Mouse (Mus musculus): ENCODE measurements at regions not wholly inside any gene's neighbourhood (a gene's known extent, or its start where the extent isn't known, plus 50 kb on each side); places are given as distances from the start of the nearest gene placed in this dataset.

GRCm38 (mm10) chrX:11437151-11437944 lies 109.7 kb downstream of the H2al1j start:
- no peaks in the 10 kb centered on the region for H3K9me3 ChIP-seq
- H3K9ac ChIP-seq (replicated peaks) = no peak overlapping the region
- H3K4me1 ChIP-seq = peaks cover 21% of the 10 kb centered on the region; the same call in 1 of the 2 replicates
- no peak overlapping the region for H3K4me3 ChIP-seq
- no peak overlapping the region for H3K4me2 ChIP-seq (replicated peaks)
- 51% methylated on average over 12 of the region's 12 CpGs for WGBS
- peak overlapping the region; percentile 52 for H3K27ac ChIP-seq (replicated peaks)
- peak; percentile 28; the same call in 1 of the 2 replicates for ATAC-seq (ENCODE audit: low FRiP score, low read depth)
- H3K36me3 ChIP-seq = no peaks in the 10 kb centered on the region
- H3K27me3 ChIP-seq = peaks cover 17% of the 10 kb centered on the region

- no peaks in the 10 kb centered on the region for H3K4me1 ChIP-seq
- H3K36me3 ChIP-seq = no peaks in the 10 kb centered on the region
- H3K27me3 ChIP-seq = peaks cover 26% of the 10 kb centered on the region; the same call in 1 of the 2 replicates
- WGBS = 56% methylated on average over 7 of the region's 7 CpGs
- H3K27ac ChIP-seq (replicated peaks) = no peak overlapping the region
- H3K4me3 ChIP-seq = no peak overlapping the region
- no peak overlapping the region for H3K9ac ChIP-seq (replicated peaks)
- H3K4me2 ChIP-seq (replicated peaks) = no peak overlapping the region
- ATAC-seq (ENCODE audit: low FRiP score, low read depth) = no peak
- no peaks in the 10 kb centered on the region for H3K9me3 ChIP-seq
Observed at GRCm38 (mm10) chrX:11443543-11443942, 115.9 kb downstream of the H2al1j start.

GRCm38 (mm10) chrX:11444261-11444725 lies 116.7 kb downstream of the H2al1j start:
- Histone ChIP-seq H3K4me1 (no peaks in the 10 kb centered on the region), H3K4me3 (no peak overlapping the region), H3K36me3 (no peaks in the 10 kb centered on the region), H3K9me3 (no peaks in the 10 kb centered on the region), H3K4me2 (replicated peaks) (no peak overlapping the region), H3K27me3 (peaks cover 26% of the 10 kb centered on the region; the same call in 1 of the 2 replicates), H3K9ac (replicated peaks) (no peak overlapping the region), H3K27ac (replicated peaks) (no peak overlapping the region)
- WGBS = 75% methylated on average over 10 of the region's 10 CpGs
- no peak for ATAC-seq (ENCODE audit: low FRiP score, low read depth)

GRCm38 (mm10) chrX:11448711-11449110 lies 121.1 kb downstream of the H2al1j start:
- H3K9ac ChIP-seq (replicated peaks) = no peak overlapping the region
- 85% methylated on average over 4 of the region's 4 CpGs for WGBS
- H3K9me3 ChIP-seq = no peaks in the 10 kb centered on the region
- no peaks in the 10 kb centered on the region for H3K36me3 ChIP-seq
- H3K4me1 ChIP-seq = no peaks in the 10 kb centered on the region
- H3K27me3 ChIP-seq = peaks cover 22% of the 10 kb centered on the region; the same call in 1 of the 2 replicates
- no peak overlapping the region for H3K4me2 ChIP-seq (replicated peaks)
- H3K4me3 ChIP-seq = no peak overlapping the region
- ATAC-seq (ENCODE audit: low FRiP score, low read depth) = no peak
- H3K27ac ChIP-seq (replicated peaks) = no peak overlapping the region

GRCm38 (mm10) chrX:11458521-11458920 lies 130.9 kb downstream of the H2al1j start:
- Histone ChIP-seq H3K9ac (replicated peaks) (no peak overlapping the region), H3K9me3 (no peaks in the 10 kb centered on the region), H3K4me2 (replicated peaks) (no peak overlapping the region), H3K36me3 (no peaks in the 10 kb centered on the region), H3K27me3 (peaks cover 9% of the 10 kb centered on the region), H3K27ac (replicated peaks) (no peak overlapping the region), H3K4me1 (0 out of 2 replicates have a peak, but pooled peaks cover 2% of the 10 kb centered on the region), H3K4me3 (no peak overlapping the region)
- no peak for ATAC-seq (ENCODE audit: low FRiP score, low read depth)
- WGBS = 55% methylated on average over 4 of the region's 4 CpGs

- peaks cover 29% of the 10 kb centered on the region for H3K27me3 ChIP-seq
- H3K4me2 ChIP-seq (replicated peaks) = no peak overlapping the region
- no peak overlapping the region for H3K9ac ChIP-seq (replicated peaks)
- no peaks in the 10 kb centered on the region for H3K36me3 ChIP-seq
- no peaks in the 10 kb centered on the region for H3K4me1 ChIP-seq
- H3K9me3 ChIP-seq = no peaks in the 10 kb centered on the region
- H3K27ac ChIP-seq (replicated peaks) = no peak overlapping the region
- ATAC-seq (ENCODE audit: low FRiP score, low read depth) = no peak
- H3K4me3 ChIP-seq = no peak overlapping the region
- 84% methylated on average over 3 of the region's 3 CpGs for WGBS
Observed at GRCm38 (mm10) chrX:11463955-11464511, 136.4 kb downstream of the H2al1j start.

GRCm38 (mm10) chrX:11466191-11466590 lies 138.6 kb downstream of the H2al1j start:
- no peak overlapping the region for H3K4me3 ChIP-seq
- no peak overlapping the region for H3K9ac ChIP-seq (replicated peaks)
- no peaks in the 10 kb centered on the region for H3K36me3 ChIP-seq
- peaks cover 34% of the 10 kb centered on the region for H3K27me3 ChIP-seq
- WGBS = 60% methylated on average over 4 of the region's 4 CpGs
- H3K9me3 ChIP-seq = no peaks in the 10 kb centered on the region
- H3K4me2 ChIP-seq (replicated peaks) = no peak overlapping the region
- no peak overlapping the region for H3K27ac ChIP-seq (replicated peaks)
- no peak for ATAC-seq (ENCODE audit: low FRiP score, low read depth)
- 0 out of 2 replicates have a peak, but pooled peaks cover 2% of the 10 kb centered on the region for H3K4me1 ChIP-seq

- Histone ChIP-seq H3K9me3 (no peaks in the 10 kb centered on the region), H3K27ac (replicated peaks) (no peak overlapping the region), H3K4me3 (no peak overlapping the region), H3K27me3 (peaks cover 21% of the 10 kb centered on the region; the same call in 1 of the 2 replicates), H3K4me1 (no peaks in the 10 kb centered on the region), H3K4me2 (replicated peaks) (no peak overlapping the region), H3K36me3 (no peaks in the 10 kb centered on the region), H3K9ac (replicated peaks) (no peak overlapping the region)
- 56% methylated on average over 16 of the region's 16 CpGs for WGBS
- no peak; the same call in 1 of the 2 replicates for ATAC-seq (ENCODE audit: low FRiP score, low read depth)
Observed at GRCm38 (mm10) chrX:11479696-11480339, 152.2 kb downstream of the H2al1j start.

- H3K36me3 ChIP-seq = no peaks in the 10 kb centered on the region
- no peak overlapping the region for H3K9ac ChIP-seq (replicated peaks)
- H3K4me1 ChIP-seq = peaks cover 8% of the 10 kb centered on the region
- H3K9me3 ChIP-seq = no peaks in the 10 kb centered on the region
- 70% methylated on average over 7 of the region's 7 CpGs for whole genome bisulfite sequencing
- H3K4me3 ChIP-seq = no peak overlapping the region
- no peak overlapping the region for H3K27ac ChIP-seq (replicated peaks)
- H3K27me3 ChIP-seq = peaks cover 21% of the 10 kb centered on the region; the same call in 1 of the 2 replicates
- no peak for ATAC-seq (ENCODE audit: low FRiP score, low read depth)
- no peak overlapping the region for H3K4me2 ChIP-seq (replicated peaks)
Observed at GRCm38 (mm10) chrX:11482141-11482540, 154.5 kb downstream of the H2al1j start.

- Histone ChIP-seq H3K4me1 (peaks cover 28% of the 10 kb centered on the region), H3K36me3 (no peaks in the 10 kb centered on the region), H3K27ac (replicated peaks) (0 out of 2 replicates have a peak overlapping the region, but pooled peaks have one; percentile 25), H3K4me2 (replicated peaks) (no peak overlapping the region), H3K4me3 (no peak overlapping the region), H3K27me3 (peaks cover 20% of the 10 kb centered on the region; the same call in 1 of the 2 replicates), H3K9ac (replicated peaks) (no peak overlapping the region), H3K9me3 (no peaks in the 10 kb centered on the region)
- ATAC-seq (ENCODE audit: low FRiP score, low read depth) = no peak
- 61% methylated on average over 2 of the region's 2 CpGs for WGBS
Observed at GRCm38 (mm10) chrX:11486588-11486987, 159.0 kb downstream of the H2al1j start.

GRCm38 (mm10) chrX:11487876-11488275 lies 160.3 kb downstream of the H2al1j start:
- no peak for ATAC-seq (ENCODE audit: low FRiP score, low read depth)
- H3K9me3 ChIP-seq = no peaks in the 10 kb centered on the region
- no peak overlapping the region for H3K27ac ChIP-seq (replicated peaks)
- H3K27me3 ChIP-seq = peaks cover 11% of the 10 kb centered on the region; the same call in 1 of the 2 replicates
- no peak overlapping the region for H3K4me3 ChIP-seq
- no peak overlapping the region for H3K4me2 ChIP-seq (replicated peaks)
- H3K4me1 ChIP-seq = peaks cover 31% of the 10 kb centered on the region
- no peaks in the 10 kb centered on the region for H3K36me3 ChIP-seq
- 74% methylated on average over 5 of the region's 5 CpGs for WGBS
- no peak overlapping the region for H3K9ac ChIP-seq (replicated peaks)

Measured in midbrain, embryonic 12.5 days (tissue).